Mouse (Mus musculus) megakaryocyte, embryonic 14.5 days (primary cell): ENCODE results near the gene Fhdc1. TPM values are rescaled to one million over a fixed set of nuclear protein-coding genes. Genes with fewer than 3 reads are reported as not detected.

Experiments used
- H3K27me3 ChIP-seq: replicated peaks from 2 replicates; pipeline ENCODE3; 2012; ENCODE audit warnings: inconsistent platforms
- H3K36me3 ChIP-seq: replicated peaks from 2 replicates; pipeline ENCODE3; 2012; ENCODE audit warnings: low read length, inconsistent platforms, mixed read lengths
- H3K4me1 ChIP-seq: 2 replicates; pipeline ENCODE4 v1.6.1; 2012; ENCODE audit warnings: inconsistent platforms
- H3K4me3 ChIP-seq: replicated peaks from 2 replicates; pipeline ENCODE3; 2012; ENCODE audit warnings: moderate library complexity, mild to moderate bottlenecking, inconsistent platforms
- H3K9me3 ChIP-seq: 2 replicates; pipeline ENCODE4 v1.6.1; 2012; ENCODE audit warnings: inconsistent platforms
- FLI1 ChIP-seq: IDR thresholded peaks from 2 replicates; pipeline ENCODE4 v1.6.1; 2012; ENCODE audit warnings: low read length, inconsistent platforms, mixed read lengths
- GATA1 ChIP-seq: IDR thresholded peaks from 3 replicates; pipeline ENCODE4 v1.6.1; 2012; ENCODE audit warnings: mixed read lengths, low read length, inconsistent platforms, borderline replicate concordance
- polyA plus RNA-seq: library from polyadenylated mRNA; stranded (reverse); fragments of >175 nt; gene quantifications from 2 replicates; pipeline ENCODE4 v1.2.3, GENCODE M21; 2012; ENCODE audit warnings: low replicate concordance; ENCODE audit not compliant: insufficient read depth

Fhdc1 gene
- 0.92 and 1.6 TPM in 2 replicates for polyA plus RNA-seq

DNA sequence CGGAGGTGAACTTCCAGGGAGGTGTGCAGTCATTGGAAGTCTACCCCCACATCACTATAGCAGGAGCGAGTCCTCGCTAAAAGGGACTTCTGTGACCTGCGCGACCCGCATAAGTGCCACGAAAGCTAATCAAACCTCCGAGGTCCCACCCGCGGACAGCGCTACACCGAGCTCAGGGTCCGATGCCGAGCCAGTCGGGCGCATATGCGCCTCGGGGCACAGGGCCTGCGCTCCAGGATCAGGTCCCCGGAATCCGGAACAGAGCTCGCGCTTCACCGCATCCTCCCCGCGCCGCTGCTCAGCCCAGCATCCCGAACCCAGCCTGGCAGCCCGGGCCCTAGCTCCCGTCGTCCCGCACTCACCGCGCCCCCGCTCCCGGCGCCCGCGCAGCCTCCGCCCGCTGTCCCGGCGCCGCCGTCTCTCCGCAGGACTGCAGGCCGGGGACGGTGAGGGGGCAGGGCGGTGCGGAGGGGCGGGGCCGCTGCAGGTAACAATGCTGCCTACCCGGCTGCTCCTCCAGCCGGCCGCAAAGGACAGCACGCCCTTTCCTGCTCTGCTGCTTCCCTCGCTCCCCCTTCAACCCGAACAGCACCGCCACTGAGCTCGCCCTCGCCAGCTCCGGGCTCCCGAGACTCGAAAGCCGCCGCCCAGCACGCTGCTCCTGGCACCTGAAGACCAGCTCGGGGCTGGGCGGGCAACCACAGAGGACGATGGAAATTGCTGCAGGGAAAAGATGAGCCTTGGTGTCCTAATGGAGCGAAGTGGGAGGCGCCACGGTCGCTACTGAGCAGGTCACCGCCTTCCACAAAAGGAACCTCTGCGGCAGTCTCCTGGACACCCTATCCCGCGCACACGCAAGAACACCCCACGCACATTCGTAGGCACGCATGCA lies at the start of gene Fhdc1:
Gene Fhdc1 (minus strand): TSS at position 424 of the 892 bp plus-strand sequence.
- H3K4me3 ChIP-seq: peak within 1 kb of the TSS; percentile 92
- peaks cover 88% of the 10 kb centered on the region for H3K27me3 ChIP-seq
- H3K9me3 ChIP-seq: no peaks in the 10 kb centered on the region
- TF ChIP-seq FLI1 (no peak), GATA1 (no peak)
- peaks cover 24% of the 10 kb centered on the region for H3K4me1 ChIP-seq
- no peaks in the 10 kb centered on the region for H3K36me3 ChIP-seq

DNA sequence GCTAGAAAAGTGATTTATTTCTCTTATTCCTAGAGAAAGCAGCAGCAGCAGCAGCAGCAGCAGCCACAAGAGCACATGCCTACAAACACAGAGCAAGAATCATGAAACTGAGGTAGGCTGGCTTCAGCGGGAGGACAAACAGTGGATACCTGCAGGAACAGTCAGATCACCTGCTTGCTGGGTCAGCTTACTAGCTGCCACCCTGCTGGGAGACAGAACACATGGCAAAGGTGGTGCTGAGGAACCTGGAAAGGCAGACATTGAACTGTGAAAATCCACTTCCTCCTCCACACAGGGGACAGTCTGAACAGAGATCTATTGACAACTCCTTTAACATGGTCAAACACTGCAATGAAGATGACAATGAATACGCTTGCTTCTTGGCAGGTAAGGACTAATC lies 48.8 kb upstream of the Fhdc1 start:
- Histone ChIP-seq H3K4me1 (peaks cover 24% of the 10 kb centered on the region), H3K36me3 (peaks cover 37% of the 10 kb centered on the region), H3K9me3 (no peaks in the 10 kb centered on the region), H3K4me3 (no peak overlapping the region), H3K27me3 (no peaks in the 10 kb centered on the region)
- TF ChIP-seq GATA1: no peak
- TF ChIP-seq FLI1: no peak

DNA sequence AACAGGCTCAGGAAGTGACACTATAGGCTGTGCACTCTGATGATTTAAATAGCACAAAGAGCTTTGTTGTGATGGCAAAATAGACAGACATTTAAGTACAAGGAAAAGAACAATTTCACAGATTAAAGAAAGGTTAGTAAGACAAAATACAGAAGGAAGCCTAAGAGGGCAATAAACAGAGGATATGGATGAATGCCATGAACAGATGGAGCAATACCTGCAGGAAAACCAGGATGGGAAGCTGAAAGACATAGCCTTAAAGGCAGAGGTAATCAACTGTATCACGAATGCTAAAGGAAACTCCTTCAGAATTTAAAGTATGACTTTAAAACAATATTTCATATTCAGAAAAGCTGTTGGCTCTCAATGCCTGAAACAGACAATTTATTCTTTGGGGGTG lies 44.7 kb upstream of the Fhdc1 start:
- Histone ChIP-seq H3K36me3 (peaks cover 28% of the 10 kb centered on the region), H3K9me3 (no peaks in the 10 kb centered on the region), H3K4me1 (peaks cover 21% of the 10 kb centered on the region), H3K4me3 (no peak overlapping the region), H3K27me3 (no peaks in the 10 kb centered on the region)
- TF ChIP-seq GATA1 (no peak), FLI1 (no peak)

DNA sequence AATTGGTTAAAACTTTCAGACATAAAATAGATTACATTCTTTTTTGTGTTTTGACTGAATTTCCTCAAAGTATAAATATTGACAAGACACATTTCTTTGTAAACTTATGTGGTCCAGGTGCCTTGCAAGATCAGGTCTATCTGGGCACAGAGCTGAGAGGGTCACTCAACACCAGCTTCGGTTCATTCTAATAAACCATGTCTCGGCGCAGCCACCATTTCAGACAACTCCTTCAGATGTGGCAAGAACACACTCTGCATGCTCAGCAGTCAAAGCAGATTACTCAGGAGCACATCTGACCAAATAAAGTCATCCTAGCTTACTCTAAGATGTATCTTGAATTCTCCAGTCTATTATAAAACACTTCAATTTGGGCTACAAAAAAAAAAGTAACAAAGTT lies 35.9 kb upstream of the Fhdc1 start:
- no peaks in the 10 kb centered on the region for H3K9me3 ChIP-seq
- no peak for TF ChIP-seq FLI1
- TF ChIP-seq GATA1: no peak
- peaks cover 30% of the 10 kb centered on the region for H3K36me3 ChIP-seq
- no peaks in the 10 kb centered on the region for H3K27me3 ChIP-seq
- no peak overlapping the region for H3K4me3 ChIP-seq
- peaks cover 7% of the 10 kb centered on the region for H3K4me1 ChIP-seq

DNA sequence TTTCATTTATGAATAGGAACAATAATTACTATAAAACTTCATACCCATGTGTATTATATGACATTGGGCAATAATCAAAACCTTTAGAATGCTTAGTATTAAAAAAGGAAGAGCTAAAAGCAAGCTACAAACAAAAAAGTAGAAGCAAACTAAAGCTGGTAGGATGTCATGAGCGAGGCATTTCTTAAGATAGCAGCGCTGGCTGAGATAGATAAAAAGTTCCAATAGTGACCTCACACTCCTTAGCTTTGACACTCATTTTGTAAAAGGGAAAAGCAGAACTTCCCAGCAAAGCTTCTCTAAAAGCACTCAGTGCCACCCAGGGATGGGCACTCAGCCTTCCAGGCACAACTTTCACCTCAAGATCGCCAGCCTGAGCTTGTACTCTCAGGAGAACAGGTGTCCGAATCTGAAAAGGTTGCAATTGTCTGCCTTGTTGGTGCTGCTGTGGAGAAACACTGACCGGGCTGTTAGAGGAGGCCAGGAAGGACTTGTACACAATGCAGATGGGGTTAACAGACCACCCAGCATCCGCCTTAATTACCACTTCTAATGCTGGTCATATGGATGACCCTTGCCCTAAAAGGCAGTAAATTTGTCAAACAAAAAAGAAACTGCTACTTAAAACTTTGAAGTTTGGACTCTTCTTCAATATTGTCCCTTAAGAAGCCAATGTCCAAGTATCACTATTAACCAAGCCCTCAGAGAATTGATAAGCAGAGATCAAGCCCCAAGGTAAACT lies 32.7 kb upstream of the Fhdc1 start:
- Histone ChIP-seq H3K36me3 (peaks cover 18% of the 10 kb centered on the region), H3K27me3 (no peaks in the 10 kb centered on the region), H3K4me1 (peaks cover 7% of the 10 kb centered on the region), H3K9me3 (no peaks in the 10 kb centered on the region), H3K4me3 (no peak overlapping the region)
- TF ChIP-seq FLI1 (no peak), GATA1 (no peak)

DNA sequence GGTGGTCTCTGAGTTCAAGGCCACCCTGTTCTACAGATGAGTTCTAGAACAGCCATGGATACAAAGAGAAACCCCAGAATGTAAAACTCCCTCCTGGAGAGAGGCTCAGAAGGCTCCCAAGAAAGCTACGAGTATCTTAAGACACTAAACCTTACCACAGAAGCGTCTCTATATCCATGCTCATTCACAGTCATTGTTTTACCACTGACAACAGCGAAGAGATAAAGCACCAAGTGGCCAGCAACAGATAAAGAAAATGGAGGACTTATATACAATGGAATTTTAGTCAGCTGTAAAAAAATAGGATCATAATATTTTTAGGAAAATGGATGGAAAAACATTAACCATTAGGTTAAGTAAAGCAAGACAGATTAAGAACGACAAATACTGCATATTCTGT lies 25.0 kb upstream of the Fhdc1 start:
- peaks cover 19% of the 10 kb centered on the region for H3K4me1 ChIP-seq
- H3K4me3 ChIP-seq: no peak overlapping the region
- H3K9me3 ChIP-seq: no peaks in the 10 kb centered on the region
- H3K27me3 ChIP-seq: no peaks in the 10 kb centered on the region
- peaks cover 25% of the 10 kb centered on the region for H3K36me3 ChIP-seq
- TF ChIP-seq FLI1 (no peak), GATA1 (no peak)

DNA sequence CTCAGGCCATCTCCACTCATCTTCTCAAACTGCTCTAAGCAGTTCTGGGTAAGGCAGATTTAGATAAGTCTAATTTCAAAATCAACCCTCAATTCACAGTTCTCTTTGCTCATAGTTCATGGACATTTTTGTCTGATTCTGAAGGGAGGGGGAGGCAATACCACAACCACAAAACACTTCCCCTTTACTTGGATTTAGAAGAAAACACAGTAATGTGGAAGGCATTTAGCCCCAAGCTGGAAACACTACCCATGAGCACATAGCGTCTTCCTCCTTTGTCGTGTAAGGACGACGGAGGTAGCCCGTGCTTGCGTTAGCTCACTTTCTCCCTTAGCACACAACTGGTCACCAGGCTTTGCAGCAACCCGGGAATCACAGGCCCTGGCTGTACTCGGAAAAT lies 24.1 kb upstream of the Fhdc1 start:
- Histone ChIP-seq H3K36me3 (peaks cover 21% of the 10 kb centered on the region), H3K9me3 (no peaks in the 10 kb centered on the region), H3K4me1 (peaks cover 19% of the 10 kb centered on the region)

DNA sequence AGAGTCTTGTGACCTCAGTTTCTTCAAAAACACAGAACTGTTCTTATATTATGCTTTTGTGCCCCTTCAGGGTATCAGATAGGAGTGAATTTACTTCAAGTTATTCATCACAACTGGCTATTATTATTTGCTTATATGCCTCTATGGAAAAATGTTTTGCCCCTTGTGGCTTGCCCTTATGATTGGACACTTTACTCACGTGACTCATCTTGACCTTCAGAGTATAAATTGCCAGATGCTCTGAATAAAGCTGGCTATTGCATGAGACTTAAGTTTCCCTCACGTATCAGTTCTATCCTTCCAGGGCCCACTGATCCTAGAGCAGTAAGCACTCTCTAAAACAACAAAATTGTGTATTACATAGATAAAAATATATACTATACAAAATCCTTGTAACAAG lies 21.9 kb upstream of the Fhdc1 start:
- H3K36me3 ChIP-seq: peaks cover 26% of the 10 kb centered on the region
- H3K27me3 ChIP-seq: no peaks in the 10 kb centered on the region
- TF ChIP-seq FLI1: no peak
- no peak for TF ChIP-seq GATA1
- H3K9me3 ChIP-seq: no peaks in the 10 kb centered on the region
- no peak overlapping the region for H3K4me3 ChIP-seq
- H3K4me1 ChIP-seq: peaks cover 19% of the 10 kb centered on the region

More for the DNA sequence above, 24.1 kb upstream of the Fhdc1 start:
- TF ChIP-seq FLI1 (no peak), GATA1 (no peak)
- Histone ChIP-seq H3K4me3 (no peak overlapping the region), H3K27me3 (no peaks in the 10 kb centered on the region)

DNA sequence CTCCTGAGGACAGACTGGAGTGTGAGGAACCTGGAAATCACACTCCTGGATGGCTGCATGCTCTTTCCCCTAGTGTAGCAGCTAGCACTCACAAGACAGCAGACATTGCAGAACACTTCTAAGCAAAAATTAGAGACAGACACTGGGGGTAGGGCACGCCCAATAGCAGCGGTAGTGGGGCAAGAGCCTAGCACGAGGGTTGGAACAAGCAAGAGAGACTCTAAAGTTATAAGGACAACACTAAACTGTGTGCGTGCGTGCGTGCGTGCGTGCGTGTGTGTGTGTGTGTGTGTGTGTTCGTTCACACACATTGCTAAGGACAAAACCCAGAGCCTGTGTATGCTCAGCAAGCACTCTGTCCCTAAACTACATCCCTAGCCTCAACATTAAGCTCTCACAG lies 20.3 kb upstream of the Fhdc1 start:
- no peaks in the 10 kb centered on the region for H3K9me3 ChIP-seq
- peaks cover 13% of the 10 kb centered on the region for H3K4me1 ChIP-seq
- TF ChIP-seq GATA1: no peak
- TF ChIP-seq FLI1: no peak
- H3K27me3 ChIP-seq: no peaks in the 10 kb centered on the region
- H3K4me3 ChIP-seq: no peak overlapping the region
- H3K36me3 ChIP-seq: peaks cover 40% of the 10 kb centered on the region

DNA sequence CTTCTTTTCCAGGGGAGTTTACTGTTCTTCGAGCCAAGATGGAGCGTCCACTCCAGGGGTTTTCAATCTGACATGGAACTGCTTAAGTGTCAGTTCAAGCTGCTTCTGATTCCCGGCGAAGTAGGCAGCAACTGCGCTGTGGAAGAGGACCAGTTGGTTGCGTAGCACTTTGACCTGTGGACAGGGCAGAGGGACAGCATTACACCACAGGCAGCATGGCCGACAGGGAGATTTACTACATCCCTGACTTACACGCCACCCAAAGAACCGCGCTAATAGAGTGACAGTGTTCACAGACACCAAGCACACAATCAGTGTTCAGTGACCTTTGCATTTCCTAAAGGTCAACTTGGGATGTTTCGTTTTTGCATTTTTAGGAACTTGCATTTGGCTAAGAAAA lies 17.5 kb upstream of the Fhdc1 start:
- Histone ChIP-seq H3K9me3 (peaks cover 8% of the 10 kb centered on the region), H3K4me1 (peaks cover 7% of the 10 kb centered on the region), H3K36me3 (peaks cover 60% of the 10 kb centered on the region), H3K4me3 (no peak overlapping the region), H3K27me3 (no peaks in the 10 kb centered on the region)
- no peak for TF ChIP-seq GATA1
